Mouse (Mus musculus): Measurements from ENCODE around the gene Fancc. TPM values are rescaled to one million over a fixed set of nuclear protein-coding genes. Genes with fewer than 3 reads are reported as not detected.
"Not testable (repeated sequence)": the region's sequence is repeated elsewhere in the genome, so short reads cannot be mapped to it uniquely, and the experiment has no call there.

Gene Fancc
- total RNA-seq, 2 experiments from 2014 or later, result 7.8 to 8.3 TPM

- DNase-seq (ENCODE audit: extremely low spot score in 1 of 2, low spot score in 2 of 2), result no peak
- intact Hi-C loops (cut with DNase I), result no loop called here
- no peak overlapping the region for H3K4me3 ChIP-seq
- H3K27ac ChIP-seq, result peak overlapping the region; percentile 71
- no peak for TF ChIP-seq CTCF (IDR thresholded peaks at IDR 0.05)
Measured at GRCm38 (mm10) chr13:63323286-63324075, 173.6 kb downstream of the Fancc start.

DNA sequence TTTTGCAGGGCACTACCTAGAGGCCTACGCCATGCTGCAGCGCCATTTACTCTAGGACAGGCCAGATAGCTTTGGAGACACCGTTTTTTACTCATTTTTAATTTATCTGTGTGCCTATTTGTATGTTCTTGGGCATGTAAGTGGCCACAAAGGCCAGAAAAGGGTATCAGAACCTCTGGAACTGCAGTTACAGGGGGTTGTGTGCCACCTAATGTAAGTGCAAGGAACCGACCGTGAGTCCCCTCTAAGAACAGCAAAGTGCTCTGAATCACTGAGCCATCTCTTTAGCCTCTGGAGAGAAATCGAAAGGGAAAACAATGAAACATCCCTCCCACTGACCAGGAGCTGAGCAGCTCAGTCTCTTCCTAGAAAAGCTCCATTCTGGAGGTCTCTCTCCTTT is 174.3 kb downstream of the Fancc start:
- H3K4me3 ChIP-seq, result no peak overlapping the region
- no peak for DNase-seq (ENCODE audit: extremely low spot score in 1 of 2, low spot score in 2 of 2)
- TF ChIP-seq CTCF (IDR thresholded peaks at IDR 0.05), result peak; percentile 26
- intact Hi-C loops (cut with DNase I), result no loop called here
- H3K27ac ChIP-seq, result peak overlapping the region; percentile 71

DNA sequence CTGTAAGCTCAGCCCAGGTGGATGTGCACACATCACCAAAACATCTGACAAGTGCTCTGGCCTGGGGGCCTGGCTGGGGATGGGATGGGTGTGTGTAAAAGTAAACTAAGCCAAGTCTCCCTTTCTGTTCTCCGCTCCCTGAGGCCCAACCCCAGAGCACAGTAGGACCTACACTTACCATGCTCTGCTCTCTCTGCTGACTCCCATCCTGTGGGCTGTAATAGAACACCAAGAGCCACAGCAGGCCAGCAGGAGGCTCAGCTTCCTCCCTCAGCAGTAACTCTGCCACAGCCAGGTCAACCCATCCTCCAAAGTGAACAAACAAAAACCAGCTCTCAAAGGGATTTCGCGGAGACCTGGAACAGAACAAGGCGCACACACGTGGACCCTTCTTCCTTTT is 175.4 kb downstream of the Fancc start:
- intact Hi-C loops (cut with DNase I), result no loop called here
- H3K27ac ChIP-seq, result peak overlapping the region; percentile 58; the same call in 1 of the 2 replicates
- TF ChIP-seq CTCF (IDR thresholded peaks at IDR 0.05), result peak; percentile 1; the same call in 1 of the 2 replicates

GRCm38 (mm10) chr13:63319814-63320213 is 177.3 kb downstream of the Fancc start:
- no peak for TF ChIP-seq CTCF (IDR thresholded peaks at IDR 0.05)
- H3K27ac ChIP-seq, result no peak overlapping the region
- no peak for DNase-seq (ENCODE audit: extremely low spot score in 1 of 2, low spot score in 2 of 2)
- intact Hi-C loops (cut with DNase I), result no loop called here
- no peak overlapping the region for H3K4me3 ChIP-seq

More for the DNA sequence above, 175.4 kb downstream of the Fancc start:
- no peak for DNase-seq (ENCODE audit: extremely low spot score in 1 of 2, low spot score in 2 of 2)
- no peak overlapping the region for H3K4me3 ChIP-seq

GRCm38 (mm10) chr13:63317681-63318104 is 179.4 kb downstream of the Fancc start:
- peak overlapping the region; percentile 76 for H3K27ac ChIP-seq
- DNase-seq (ENCODE audit: extremely low spot score in 1 of 2, low spot score in 2 of 2), result no peak
- no peak for TF ChIP-seq CTCF (IDR thresholded peaks at IDR 0.05)
- no peak overlapping the region for H3K4me3 ChIP-seq
- intact Hi-C loops (cut with DNase I), result no loop called here

DNA sequence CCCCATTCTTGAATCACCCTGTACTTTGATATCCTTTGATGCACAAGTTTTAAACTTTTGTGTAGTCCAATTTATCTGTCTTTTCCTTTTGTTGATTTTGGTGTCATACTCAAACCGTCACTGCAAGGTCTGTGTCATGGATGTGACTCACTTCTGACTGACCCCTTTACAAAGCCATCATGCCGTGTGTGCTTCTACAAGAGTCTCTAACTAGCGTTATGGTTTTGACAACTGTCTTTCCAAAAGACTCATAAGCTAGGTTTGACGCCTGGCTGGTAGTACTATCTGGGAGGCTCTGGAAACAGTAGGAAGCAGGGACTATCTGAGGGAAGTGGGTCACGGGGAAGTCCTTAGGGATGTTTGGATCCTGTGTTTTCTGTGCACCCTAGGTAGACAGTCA is 180.7 kb downstream of the Fancc start:
- intact Hi-C loops (cut with DNase I), result no loop called here
- no peak for TF ChIP-seq CTCF (IDR thresholded peaks at IDR 0.05)
- H3K4me3 ChIP-seq, result no peak overlapping the region
- H3K27ac ChIP-seq, result no peak overlapping the region
- no peak for DNase-seq (ENCODE audit: extremely low spot score in 1 of 2, low spot score in 2 of 2)

GRCm38 (mm10) chr13:63315777-63316176 is 181.3 kb downstream of the Fancc start:
- DNase-seq (ENCODE audit: extremely low spot score in 1 of 2, low spot score in 2 of 2), result no peak
- H3K4me3 ChIP-seq, result no peak overlapping the region
- intact Hi-C loops (cut with DNase I), result no loop called here
- no peak for TF ChIP-seq CTCF (IDR thresholded peaks at IDR 0.05)
- no peak overlapping the region for H3K27ac ChIP-seq

- intact Hi-C loops (cut with DNase I), result not testable (repeated sequence)
Measured at GRCm38 (mm10) chr13:63315111-63315510, 182.0 kb downstream of the Fancc start.

GRCm38 (mm10) chr13:63314608-63314920 is 182.5 kb downstream of the Fancc start:
- intact Hi-C loops (cut with DNase I), result no loop called here
- TF ChIP-seq CTCF (IDR thresholded peaks at IDR 0.05), result no peak

More at GRCm38 (mm10) chr13:63315111-63315510, 182.0 kb downstream of the Fancc start:
- H3K4me3 ChIP-seq; DNase-seq (ENCODE audit: extremely low spot score in 1 of 2, low spot score in 2 of 2); H3K27ac ChIP-seq: not testable (repeated sequence)

DNA sequence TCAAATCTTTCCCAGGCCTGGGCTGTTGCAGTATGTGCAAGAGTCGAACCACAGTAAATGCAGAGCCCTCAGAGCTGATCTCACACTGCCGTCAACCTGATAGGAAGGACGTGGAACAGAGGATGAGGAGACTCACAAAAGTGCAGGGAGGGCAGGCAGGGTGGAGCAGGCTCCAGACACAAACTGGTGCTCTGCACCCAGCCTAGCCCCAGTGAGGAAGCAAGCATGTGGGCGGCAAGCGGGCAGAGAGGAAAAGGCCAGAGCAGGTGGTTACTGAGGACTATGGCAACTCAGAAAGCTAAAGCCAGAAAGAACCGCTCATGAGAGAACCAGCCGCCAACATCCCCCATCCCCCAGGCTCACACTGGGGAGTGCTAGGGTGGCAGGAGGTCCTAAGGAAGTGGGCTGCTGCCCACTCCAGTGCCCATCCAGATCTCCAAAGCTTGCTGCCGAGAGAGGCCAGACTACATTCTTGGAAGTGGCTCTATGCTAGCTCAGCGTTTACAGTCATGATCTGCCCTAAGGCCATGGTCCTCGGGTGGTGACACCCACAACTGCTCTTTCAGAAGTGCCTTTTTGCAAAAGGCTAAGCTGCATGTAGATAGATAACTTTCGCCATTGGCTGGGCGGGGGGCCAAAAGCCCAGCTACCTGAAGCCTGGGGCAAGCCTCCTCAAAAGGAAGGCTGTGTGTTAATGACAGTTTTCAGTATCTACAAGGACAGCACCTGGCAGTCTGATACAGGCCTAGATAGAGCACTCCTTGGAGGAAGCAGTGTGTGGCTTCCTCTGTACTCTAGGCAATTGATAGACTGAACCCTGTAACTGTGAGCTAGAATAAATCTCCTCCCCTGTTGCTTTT is 183.1 kb downstream of the Fancc start:
- TF ChIP-seq CTCF (IDR thresholded peaks at IDR 0.05), result no peak
- Histone ChIP-seq H3K4me3 (no peak overlapping the region), H3K27ac (no peak overlapping the region)
- DNase-seq (ENCODE audit: extremely low spot score in 1 of 2, low spot score in 2 of 2), result no peak
- intact Hi-C loops (cut with DNase I), result no loop called here

More at GRCm38 (mm10) chr13:63314608-63314920, 182.5 kb downstream of the Fancc start:
- no peak overlapping the region for H3K4me3 ChIP-seq
- H3K27ac ChIP-seq, result no peak overlapping the region
- no peak for DNase-seq (ENCODE audit: extremely low spot score in 1 of 2, low spot score in 2 of 2)

DNA sequence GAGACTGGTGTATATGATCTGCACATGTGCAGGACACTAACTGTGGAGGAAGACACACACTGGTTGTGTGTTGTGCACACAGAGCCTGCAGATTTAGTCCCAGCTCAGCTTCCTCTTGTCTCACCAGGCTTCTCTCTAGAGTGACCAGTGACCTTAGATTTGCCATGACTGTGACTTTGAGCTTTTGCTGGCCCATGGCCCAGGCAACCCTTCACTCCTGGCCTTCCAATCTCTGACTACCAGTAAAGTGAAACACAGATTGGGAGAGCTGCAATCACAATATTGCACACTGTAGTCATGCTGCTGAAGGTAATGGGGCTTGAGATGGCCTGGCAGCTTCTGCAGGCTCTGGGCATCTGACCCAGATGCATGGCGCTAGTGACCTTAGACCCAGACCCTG is 183.8 kb downstream of the Fancc start:
- Histone ChIP-seq H3K4me3 (no peak overlapping the region), H3K27ac (no peak overlapping the region)
- intact Hi-C loops (cut with DNase I), result no loop called here
- TF ChIP-seq CTCF (IDR thresholded peaks at IDR 0.05), result no peak
- DNase-seq (ENCODE audit: extremely low spot score in 1 of 2, low spot score in 2 of 2), result no peak

DNA sequence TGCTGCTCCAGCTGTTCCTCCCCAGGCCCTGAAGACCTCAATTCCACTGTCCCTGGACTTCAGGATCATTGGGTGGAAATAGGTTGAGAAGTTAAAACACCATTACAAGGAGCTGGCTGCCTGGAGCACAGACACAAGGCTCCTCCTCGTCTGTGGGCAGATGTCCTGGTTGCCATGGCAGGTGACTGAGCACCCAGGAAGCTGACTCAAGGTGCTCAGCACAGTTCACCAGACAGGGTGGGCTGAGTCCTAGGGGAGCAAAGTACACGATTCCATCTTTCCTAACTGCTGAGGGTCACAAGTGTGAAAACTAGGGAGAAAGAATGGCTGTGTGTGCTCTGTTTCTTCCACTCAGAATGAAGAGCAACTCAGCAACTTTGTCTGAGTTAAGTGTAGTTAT is 185.9 kb downstream of the Fancc start:
- Histone ChIP-seq H3K27ac (no peak overlapping the region), H3K4me3 (no peak overlapping the region)
- no peak for TF ChIP-seq CTCF (IDR thresholded peaks at IDR 0.05)
- intact Hi-C loops (cut with DNase I), result no loop called here
- DNase-seq (ENCODE audit: extremely low spot score in 1 of 2, low spot score in 2 of 2), result no peak
